In genomic region chr13:37930621-37931020, GRCm38 (mm10) we compare ENCODE assay signal across 12 mouse cellular contexts.
"Had no signal": no experiment of that assay in that cellular context is flagged by ENCODE, and none has a peak within 500 bp of the region (broad histone marks: within the 10 kb centered on the region; RNA-seq: fewer than 3 reads in every experiment).

No protein-coding gene starts in this region.

- ATAC-seq: inflammation-experienced regulatory T-cells, adult 6 months; midbrain, embryonic 16.5 days had no signal

- H3K9me3 ChIP-seq: limb, embryonic 13.5 days; lung, embryonic 15.5 days; midbrain, embryonic 10.5 days; neural tube, embryonic 13.5 days; stomach, embryonic 15.5 days had no signal

- H3K9ac ChIP-seq: limb, embryonic 13.5 days; lung, embryonic 15.5 days; neural tube, embryonic 13.5 days; stomach, embryonic 15.5 days had no signal

- H3K4me2 ChIP-seq: limb, embryonic 13.5 days; lung, embryonic 15.5 days; neural tube, embryonic 13.5 days; stomach, embryonic 15.5 days had no signal

- H3K4me3 ChIP-seq: limb, embryonic 13.5 days; lung, embryonic 15.5 days; midbrain, embryonic 10.5 days; neural tube, embryonic 13.5 days; stomach, embryonic 15.5 days had no signal

- H3K27ac ChIP-seq: limb, embryonic 13.5 days; midbrain, embryonic 10.5 days; neural tube, embryonic 13.5 days; stomach, embryonic 15.5 days had no signal

- H3K4me1 ChIP-seq: limb, embryonic 13.5 days; midbrain, embryonic 10.5 days; neural tube, embryonic 13.5 days had no signal

- H3K27me3 ChIP-seq: limb, embryonic 13.5 days; lung, embryonic 15.5 days; neural tube, embryonic 13.5 days; stomach, embryonic 15.5 days had no signal

- DNase-seq: kidney, adult 8-10 months; left cerebral cortex, postnatal 4 days; right cerebral cortex, postnatal 14 days; thymus, adult 2 months; thymus, postnatal 25 days had no signal
